12 mouse cellular contexts compared by ENCODE assay signal in the genomic region with DNA sequence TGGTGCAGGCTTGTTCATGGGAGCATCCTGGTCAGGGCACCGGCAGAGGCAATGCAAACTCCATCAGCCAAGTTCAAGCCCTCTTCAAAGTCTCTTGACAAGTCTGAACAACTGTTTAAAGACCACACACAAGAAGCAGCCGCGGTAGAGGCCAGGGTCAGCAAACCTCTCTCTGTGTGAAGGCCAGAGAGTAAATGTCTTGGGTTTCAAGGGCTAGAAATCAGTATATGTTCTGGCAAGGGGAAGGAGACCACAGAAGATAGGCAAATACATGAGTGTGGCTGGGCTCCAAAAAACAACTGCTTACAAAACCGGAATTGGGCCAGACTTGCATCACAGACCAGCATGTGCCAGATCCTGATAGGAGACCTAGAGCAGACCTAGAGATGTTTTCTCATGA.
DNase-seq lines count a peak whose midpoint lies in the region; ATAC-seq lines count a peak whose summit lies in the region.
"Had no signal": no experiment of that assay in that cellular context is flagged by ENCODE, and none has a peak within 500 bp of the region (broad histone marks: within the 10 kb centered on the region; RNA-seq: fewer than 3 reads in every experiment).

No protein-coding gene starts in this region.

- no peaks in the 10 kb centered on the region for H3K27me3 ChIP-seq in limb, embryonic 10.5 days (ENCODE audit: low read depth, poor library complexity, severe bottlenecking)
- no peaks in the 10 kb centered on the region for H3K27me3 ChIP-seq in midbrain, embryonic 13.5 days
- H3K27me3 ChIP-seq: limb, embryonic 15.5 days; midbrain, embryonic 15.5 days had no signal

- no peaks in the 10 kb centered on the region for H3K36me3 ChIP-seq in limb, embryonic 10.5 days
- H3K36me3 ChIP-seq in midbrain, embryonic 13.5 days, result no peaks in the 10 kb centered on the region
- H3K36me3 ChIP-seq: limb, embryonic 15.5 days; midbrain, embryonic 15.5 days had no signal

- ATAC-seq in megakaryocyte-erythroid progenitor cell, adult 5-6 weeks (replicated peaks; ENCODE audit: low FRiP score, low TSS enrichment, poor library complexity, severe bottlenecking), result peak; percentile 52; the same call in 1 of the 2 replicates
- no peak for ATAC-seq in midbrain, embryonic 13.5 days
- ATAC-seq: midbrain, embryonic 15.5 days had no signal

- H3K27ac ChIP-seq in limb, embryonic 10.5 days, result 0 out of 2 replicates have a peak overlapping the region, but pooled peaks have one; percentile 25
- H3K27ac ChIP-seq in midbrain, embryonic 13.5 days, result no peak overlapping the region
- H3K27ac ChIP-seq: limb, embryonic 15.5 days; midbrain, embryonic 15.5 days had no signal

- H3K4me1 ChIP-seq in limb, embryonic 10.5 days, result peaks cover 30% of the 10 kb centered on the region
- peaks cover 6% of the 10 kb centered on the region for H3K4me1 ChIP-seq in midbrain, embryonic 13.5 days (replicated peaks)
- H3K4me1 ChIP-seq: midbrain, embryonic 15.5 days had no signal

- H3K9ac ChIP-seq in midbrain, embryonic 13.5 days (replicated peaks), result no peak overlapping the region
- H3K9ac ChIP-seq: limb, embryonic 15.5 days; midbrain, embryonic 15.5 days had no signal

- no peak overlapping the region for H3K4me3 ChIP-seq in limb, embryonic 10.5 days
- H3K4me3 ChIP-seq in midbrain, embryonic 13.5 days (replicated peaks), result no peak overlapping the region
- H3K4me3 ChIP-seq: limb, embryonic 15.5 days; midbrain, embryonic 15.5 days had no signal

- 87% methylated on average over 4 of the region's 4 CpGs for WGBS in limb, embryonic 10.5 days
- 88% methylated on average over 4 of the region's 4 CpGs for whole genome bisulfite sequencing in midbrain, embryonic 13.5 days

- DNase-seq in ovary, postnatal 14 days (ENCODE audit: low spot score), result peak; percentile 20
- DNase-seq in ovary, postnatal 10 days (ENCODE audit: low spot score), result no peak
- DNase-seq in fat pad, adult 2 months (ENCODE audit: extremely low read depth, low read depth, low spot score), result peak; percentile 23
- no peak for DNase-seq in limb, embryonic 10.5 days (ENCODE audit: low spot score)
- no peak for DNase-seq in left cerebral cortex, postnatal 14 days (ENCODE audit: low spot score in 2 of 2)
- DNase-seq in kidney, postnatal 14 days, result no peak
- DNase-seq: cerebellum, adult 9-10 months; thymus, postnatal 36 days had no signal

- no peaks in the 10 kb centered on the region for H3K9me3 ChIP-seq in limb, embryonic 10.5 days (replicated peaks)
- H3K9me3 ChIP-seq in midbrain, embryonic 13.5 days, result no peaks in the 10 kb centered on the region
- H3K9me3 ChIP-seq: limb, embryonic 15.5 days; midbrain, embryonic 15.5 days had no signal

- no peak overlapping the region for H3K4me2 ChIP-seq in midbrain, embryonic 13.5 days (replicated peaks)
- H3K4me2 ChIP-seq: limb, embryonic 15.5 days; midbrain, embryonic 15.5 days had no signal

- intact Hi-C loops in left cerebral cortex, postnatal 14 days (cut with DNase I), result no loop called here

Comparison
In these comparisons a context has a peak if more than half of its experiments do, and no peak if none do; other contexts are left out.
1. DNase-seq: peak in ovary, postnatal 14 days (single experiment) and fat pad, adult 2 months (single experiment); none in ovary, postnatal 10 days (single experiment), limb, embryonic 10.5 days (single experiment), left cerebral cortex, postnatal 14 days (0 of 2) and kidney, postnatal 14 days (single experiment).